Mouse (Mus musculus) kidney, postnatal 14 days (tissue): ENCODE results near the gene Gm45837.
A peak's percentile ranks its signal among the peaks of the same experiment; 100 is the strongest.

Experiments used
- DNase-seq: peaks from one replicate; pipeline ENCODE4 v3.0.0; 2022; ENCODE audit warnings: mixed read lengths

The Gm45837 gene

DNA sequence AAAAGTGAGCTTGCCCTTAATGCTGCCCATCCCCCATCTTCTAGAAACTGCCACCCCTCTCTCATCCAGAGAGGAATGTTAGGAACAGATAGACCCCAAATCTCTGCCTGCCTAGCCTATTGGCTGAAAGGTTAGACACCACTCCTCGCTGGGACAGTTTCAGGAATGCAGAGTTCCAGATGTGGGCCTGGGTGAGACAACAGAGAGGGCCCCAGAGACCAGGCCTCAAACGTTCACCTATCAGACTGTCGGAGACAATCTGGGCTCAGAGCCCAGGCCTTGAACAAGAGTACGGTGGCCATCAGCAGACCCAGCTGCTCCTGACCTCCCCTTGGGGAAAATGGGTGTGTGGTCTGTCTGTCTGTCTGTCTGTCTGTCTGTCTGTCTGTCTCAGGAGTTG lies 17.7 kb upstream of the Gm45837 start:
- no peak for DNase-seq

DNA sequence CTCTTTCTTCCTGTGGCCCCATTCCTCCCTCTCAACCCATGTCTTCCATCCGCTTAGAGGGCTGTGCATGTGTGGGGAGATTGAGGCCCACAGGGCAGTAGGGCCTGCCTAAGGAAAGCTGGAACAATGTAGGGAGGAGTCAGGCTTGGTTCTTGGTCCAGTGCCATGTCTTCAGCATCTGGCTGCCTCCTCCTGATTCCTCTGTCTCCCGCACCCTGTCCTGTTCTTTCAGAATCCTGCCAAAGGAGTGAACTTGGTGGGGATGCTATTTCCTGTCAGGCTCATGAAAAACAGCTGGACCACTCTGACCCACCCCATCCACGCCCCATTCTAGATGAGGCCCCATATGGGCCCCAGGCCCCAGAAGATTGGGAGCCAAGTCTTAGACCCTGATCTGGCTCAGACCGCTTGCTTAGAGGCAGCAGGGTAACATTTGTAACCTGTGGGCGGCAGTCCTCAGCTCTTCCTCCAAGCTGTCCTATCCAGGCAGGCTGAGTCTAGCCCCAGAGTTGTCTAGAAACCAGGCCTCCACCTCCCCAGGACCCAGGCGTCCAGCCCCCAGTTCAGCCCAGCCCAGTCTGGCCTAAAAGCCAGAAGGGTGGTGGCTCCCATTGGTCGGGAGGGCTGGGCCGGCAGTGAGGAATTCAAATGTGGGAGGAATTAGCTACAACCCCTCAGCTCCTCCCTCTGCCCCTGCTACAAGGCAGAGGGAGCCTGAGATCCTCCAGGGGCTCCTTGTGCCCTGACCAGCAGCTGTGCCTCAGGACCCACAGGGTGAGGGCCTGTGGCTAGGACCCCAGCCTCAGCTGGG lies 16.8 kb upstream of the Gm45837 start:
- DNase-seq: peak; percentile 78

DNA sequence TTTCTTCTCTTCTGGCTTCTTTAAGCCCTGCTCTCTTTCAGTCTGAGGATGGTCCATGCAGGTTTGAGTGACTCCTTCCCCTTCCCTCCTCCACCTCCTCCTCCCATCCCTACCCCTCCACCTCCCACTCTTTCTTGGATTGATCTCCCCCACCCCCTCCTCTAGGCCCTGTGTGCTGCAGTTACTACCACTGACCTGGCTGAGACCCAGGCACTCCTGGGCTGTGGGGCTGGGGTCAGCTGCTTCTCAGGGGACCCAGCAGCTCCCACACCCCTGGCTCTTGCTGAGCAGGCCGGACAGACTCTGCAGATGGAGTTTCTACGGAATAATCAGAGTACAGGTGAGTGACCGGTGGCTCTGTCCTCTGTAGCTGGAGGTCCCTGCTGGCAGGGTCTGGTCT lies 16.1 kb upstream of the Gm45837 start:
- DNase-seq: no peak

DNA sequence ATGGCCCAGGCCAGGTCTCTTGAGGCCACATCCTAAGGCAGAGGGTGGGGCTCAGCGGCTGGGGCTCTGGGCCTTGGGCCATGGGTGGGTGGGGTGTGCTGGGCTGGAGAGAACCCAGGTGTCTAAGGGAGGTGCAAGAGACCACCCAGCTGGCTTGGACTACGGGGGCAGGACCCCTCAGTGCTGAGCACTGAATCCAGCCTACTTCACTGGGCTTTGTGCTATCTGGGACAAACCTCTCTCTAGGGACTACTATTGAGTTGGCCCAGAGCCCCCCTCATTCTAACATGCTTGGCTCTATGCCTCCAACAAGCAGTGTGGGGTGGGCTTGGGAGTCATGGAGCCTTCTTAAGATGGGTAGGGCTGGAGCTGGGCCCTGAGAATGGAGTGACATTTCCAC lies 15.2 kb upstream of the Gm45837 start:
- peak; percentile 52 for DNase-seq

DNA sequence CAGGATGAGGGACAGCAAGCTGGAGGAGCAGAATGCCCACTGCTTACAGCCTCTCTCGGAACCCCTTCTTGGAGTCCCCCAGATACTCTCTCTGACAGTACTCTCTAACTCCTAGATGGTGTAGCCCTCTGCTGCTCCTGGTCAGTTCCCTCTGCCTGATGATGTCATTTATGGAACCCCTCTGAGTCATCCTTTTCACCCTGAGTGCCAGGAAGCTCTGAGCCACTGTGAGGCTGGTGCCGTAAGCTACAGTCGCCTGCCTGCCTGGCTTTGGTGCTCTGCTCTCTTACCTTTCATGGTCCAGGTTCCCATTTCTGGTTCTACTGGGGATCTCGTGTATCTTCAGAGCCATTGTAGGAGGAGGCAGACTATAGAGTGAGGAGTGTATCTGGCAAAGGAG lies 13.5 kb upstream of the Gm45837 start:
- no peak for DNase-seq

DNA sequence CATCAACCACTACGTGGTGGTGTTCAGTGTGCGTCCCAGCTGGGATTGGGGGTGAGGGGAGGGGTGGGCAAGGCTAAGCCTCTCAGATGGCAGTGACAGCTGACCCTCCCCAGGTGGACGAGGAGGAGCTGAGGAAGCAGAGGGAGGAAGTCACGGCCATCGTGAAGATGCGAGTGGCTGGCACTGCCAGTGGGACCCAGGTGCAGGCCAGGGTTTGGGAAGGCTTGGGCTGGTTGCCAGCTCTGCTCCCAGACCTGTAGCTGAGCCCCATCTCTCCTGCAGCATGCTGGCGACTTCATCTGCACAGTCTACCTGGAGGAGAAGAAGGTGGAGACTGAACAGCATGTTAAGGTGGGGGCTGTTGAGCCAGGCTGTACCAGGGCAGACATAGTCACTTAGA lies 9.2 kb upstream of the Gm45837 start:
- no peak for DNase-seq

DNA sequence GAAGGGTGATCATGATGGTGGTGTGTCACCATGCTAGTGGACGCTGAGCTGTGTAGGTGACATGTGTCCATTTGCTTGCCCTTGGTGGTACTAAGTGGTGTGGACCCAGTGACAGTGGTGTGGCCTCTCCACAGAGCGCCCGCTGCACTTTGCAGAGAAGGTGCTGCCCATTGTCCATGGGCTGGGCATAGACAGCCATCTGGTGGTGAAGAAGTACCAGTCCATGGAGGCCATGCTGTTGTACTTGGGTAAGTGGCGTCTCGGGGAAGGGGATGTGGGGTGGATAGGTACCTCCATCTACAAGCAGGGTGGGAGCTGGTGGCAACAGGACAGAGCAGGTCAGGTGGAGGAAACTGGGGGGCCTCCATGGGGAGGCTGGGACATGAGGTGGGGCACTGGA lies 6.9 kb upstream of the Gm45837 start:
- no peak for DNase-seq

DNA sequence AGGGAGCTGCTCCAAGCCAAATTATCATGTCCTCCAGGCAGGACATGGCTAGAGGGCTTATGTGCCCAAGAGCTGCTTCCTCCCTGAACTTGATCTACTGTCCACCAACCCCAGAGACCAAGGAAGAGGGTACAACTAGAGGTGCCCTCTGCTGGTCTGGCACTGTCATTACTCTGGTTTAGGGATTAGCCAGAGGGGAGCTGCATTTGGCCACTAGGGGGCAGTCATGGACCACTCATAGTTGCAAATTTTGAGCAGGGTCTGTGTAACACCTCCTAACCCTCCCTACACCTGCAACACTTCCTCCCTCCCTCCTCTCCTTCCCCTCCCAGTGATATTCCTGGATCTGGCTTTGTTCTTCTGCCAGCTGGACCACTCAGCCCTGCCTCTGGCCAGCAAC lies 2.1 kb downstream of the Gm45837 start:
- DNase-seq: peak; percentile 83

DNA sequence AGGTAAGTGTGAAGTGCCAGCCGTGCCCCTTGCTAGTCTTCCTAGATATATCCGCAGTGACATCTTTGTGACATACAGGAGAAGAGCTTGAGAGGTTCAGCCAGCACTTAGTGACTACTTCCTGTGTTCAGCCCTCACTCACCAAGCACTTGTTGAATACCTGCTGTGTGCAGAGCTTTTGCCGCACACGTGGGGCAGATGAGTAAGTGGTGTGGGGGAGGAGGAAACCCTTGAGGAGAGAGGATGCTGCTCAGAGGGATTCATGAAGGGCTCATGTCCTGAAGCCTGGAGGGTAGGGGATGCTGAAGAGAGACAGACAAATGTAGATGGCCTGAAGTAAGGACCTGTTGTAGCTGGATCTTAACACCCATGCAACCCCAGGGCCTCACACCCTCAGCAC lies 3.5 kb downstream of the Gm45837 start:
- no peak for DNase-seq

DNA sequence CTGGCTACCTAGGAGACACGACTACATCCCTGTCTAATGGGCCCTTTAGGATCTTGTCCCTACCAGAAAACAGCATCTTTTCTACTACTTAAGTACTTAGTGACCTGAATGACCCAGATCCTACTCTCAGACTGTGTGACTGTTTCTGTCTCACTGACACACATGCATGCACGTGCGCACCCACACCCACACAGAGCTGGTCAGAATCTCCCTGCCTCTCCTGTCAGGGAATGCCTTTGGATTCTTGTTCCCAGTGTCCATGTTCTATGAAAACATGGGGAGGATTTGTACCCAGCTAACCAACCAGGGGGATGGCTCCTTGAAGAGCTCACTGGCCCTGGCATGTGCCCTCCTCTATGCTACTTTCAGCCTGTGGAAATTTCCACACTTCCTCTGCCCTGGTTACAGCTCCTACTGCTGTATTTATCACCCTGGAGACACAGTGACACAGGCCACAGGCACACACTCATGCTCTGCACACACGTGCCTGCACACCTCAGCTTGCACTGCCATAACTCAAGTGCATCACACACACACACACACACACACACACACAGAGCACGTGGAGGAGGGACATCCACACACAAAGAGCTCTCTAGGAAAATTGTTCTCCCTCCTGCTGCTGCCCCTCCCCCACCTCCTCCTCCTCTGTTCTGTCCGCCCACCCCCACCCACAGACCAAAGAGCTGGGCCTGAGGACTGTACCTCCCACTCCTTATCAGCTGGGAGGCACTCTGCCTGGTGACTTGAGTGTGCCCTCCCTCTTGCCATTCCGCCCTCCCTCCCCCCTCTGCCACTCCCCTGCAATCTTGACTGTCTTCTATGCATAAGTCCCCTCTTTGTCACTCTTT lies 4.2 kb downstream of the Gm45837 start:
- DNase-seq: no peak

DNA sequence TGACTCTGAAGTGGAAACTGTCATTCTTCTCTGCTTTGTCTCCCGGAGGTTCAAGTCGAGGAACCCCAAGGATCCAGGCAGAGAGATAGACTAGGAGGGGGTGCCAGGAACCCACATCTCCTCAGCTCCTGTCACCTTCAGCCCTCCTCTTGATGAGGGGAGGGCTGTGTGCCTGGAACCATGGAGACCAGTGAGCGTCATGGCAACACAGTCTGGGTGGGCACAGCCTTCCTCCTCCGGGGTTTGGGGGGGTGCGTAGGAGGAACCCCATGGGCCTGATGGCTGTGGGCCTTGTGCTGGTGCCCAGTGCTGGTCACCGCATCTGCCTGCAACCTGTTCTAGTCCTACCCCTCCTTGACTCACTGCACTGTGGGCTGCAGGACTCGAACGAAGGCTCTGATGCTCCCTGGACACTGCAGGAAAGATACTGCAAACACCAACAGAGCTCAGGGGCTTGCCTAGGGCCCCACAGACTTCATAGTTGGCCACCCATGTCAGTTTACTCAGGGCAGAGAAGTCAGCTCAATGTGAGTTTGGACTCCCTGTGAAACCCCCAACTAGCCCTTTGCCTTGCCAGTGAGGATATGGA lies 4.9 kb downstream of the Gm45837 start:
- no peak for DNase-seq

DNA sequence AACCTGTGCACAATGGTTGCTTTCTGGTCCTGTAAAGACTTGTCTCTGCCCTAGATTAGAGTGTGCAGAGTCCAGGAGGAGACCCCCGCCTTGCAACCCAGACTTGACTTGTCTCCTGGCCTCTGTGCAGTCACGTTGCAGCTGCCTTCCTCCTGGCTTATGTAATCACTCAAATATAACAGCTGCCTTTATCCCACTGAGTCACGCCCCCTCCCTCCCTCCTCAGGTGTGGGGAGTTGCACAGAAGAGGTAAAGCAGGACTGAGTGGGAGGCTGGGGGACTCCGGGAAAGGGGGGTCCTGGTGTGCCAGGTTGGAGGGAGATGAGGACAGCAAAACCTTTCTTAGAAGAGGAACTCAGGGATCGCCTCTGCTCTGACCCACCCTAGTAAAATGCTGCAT lies 5.7 kb downstream of the Gm45837 start:
- no peak for DNase-seq

DNA sequence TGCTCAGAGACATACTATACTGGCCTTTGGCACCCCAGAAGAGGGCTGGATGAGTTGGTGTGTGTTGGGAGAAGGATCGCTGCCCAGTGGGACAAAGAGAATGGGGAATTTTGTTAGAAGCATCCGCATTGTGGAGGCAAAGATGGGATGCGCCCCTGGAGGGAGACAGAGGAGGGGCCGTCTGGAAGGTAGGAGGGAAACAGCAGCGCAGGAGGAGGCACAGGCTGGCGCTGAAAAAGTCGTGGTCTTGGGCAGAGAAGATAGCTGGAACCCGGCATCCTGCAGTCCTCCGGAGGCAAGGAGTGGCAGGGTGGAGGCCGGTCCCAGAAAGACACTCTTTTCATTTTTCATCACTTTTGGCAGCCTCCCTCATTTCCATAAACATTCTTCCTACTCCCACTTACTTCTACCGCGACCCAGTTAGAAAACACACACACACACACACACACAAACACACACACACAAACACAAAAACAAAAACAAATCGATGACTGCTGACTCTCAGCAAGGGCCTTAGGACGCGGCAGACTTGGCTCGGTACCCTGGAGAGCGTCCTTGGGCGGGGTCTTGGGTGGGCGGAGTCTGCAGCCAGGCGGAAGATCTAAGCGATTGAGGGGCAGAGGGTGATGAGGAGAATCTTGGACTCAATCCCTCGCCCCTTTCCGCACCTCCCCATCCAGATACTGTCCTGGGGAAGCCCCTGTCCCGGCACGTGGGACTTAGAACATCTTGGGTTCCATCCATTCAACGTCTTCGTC lies 8.5 kb downstream of the Gm45837 start:
- no peak for DNase-seq

DNA sequence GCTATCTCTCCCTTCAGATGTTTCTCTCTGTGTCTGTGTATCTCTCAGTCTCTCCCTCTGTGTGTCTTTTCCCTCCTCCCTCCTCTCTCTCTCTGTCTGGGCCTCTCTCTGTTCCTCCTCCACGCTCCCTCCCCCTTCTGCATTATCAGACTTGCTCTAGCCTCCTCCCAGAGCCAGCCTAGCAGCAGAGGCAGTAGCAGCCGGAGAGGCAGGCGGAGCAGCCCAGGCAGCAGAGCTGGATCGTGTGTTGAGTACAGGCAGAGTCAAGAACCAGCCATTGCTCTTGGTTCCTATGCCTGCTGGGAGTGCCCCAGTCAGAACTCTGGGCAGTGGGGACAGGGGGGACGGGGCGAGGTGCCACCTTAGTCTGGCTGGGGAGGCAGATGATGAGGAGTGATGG lies 10.8 kb downstream of the Gm45837 start, which contains the start of gene Pde2a:
Pde2a (plus strand) TSS at position 163 of the 400 bp plus-strand sequence.
- no peak for DNase-seq

DNA sequence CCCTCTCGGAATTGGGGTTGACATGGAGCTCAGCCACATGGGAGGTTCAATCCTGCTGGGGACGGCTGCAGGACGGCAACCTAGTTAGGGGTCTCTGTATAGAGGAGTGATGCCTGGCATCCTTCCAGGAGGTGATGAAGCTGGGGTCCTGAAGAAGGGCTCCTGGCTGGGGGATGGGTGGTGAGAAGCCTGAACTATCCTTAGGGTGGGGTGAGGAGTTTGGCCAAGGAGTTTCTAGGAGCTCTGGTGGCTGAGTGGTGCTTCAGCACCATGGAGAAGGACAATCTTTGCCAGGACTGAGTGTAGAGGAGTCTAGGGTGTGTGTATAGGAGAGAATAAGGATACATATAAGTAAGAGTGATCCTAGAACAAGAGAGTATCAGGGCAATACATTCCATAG lies 11.4 kb downstream of the Gm45837 start:
- DNase-seq: peak; percentile 20

DNA sequence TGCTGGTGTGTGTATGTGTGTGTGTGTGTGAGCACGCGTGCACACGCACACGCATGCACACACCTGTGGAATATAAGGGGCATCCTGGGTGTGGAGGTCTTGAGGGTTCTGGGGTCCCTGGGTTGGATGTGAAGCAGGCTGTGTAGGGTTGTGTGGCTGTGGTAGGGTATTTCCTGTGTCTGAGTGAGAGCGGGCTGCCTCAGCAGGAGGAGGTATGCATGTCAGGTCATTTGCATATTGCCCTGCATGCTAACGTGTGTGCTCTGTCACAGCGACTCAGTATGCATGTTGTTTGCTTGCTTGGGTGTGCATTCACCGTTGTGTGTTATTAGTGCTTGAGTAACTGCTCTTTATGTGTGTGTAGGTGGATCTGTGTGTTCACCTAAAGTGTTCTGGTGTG lies 12.0 kb downstream of the Gm45837 start:
- no peak for DNase-seq

DNA sequence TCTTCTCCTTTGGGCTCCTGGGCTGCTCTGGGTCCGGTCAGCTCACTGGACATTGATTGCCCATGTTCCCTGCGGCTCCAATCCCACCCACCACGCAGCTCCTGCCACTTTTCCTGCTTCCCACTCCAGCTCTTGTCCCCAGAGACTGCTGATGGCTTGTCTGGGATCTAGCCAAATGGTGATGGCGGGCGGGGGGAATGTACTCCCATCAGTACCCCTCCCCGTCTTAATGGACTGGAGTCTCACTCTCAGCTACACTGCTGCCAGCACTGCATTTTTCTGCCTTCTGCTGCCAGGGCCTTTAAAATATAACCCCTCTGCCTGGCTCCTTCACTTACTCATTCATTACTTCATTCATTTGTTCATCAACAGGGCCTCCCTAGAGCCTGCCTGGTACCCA lies 13.3 kb downstream of the Gm45837 start:
- no peak for DNase-seq

DNA sequence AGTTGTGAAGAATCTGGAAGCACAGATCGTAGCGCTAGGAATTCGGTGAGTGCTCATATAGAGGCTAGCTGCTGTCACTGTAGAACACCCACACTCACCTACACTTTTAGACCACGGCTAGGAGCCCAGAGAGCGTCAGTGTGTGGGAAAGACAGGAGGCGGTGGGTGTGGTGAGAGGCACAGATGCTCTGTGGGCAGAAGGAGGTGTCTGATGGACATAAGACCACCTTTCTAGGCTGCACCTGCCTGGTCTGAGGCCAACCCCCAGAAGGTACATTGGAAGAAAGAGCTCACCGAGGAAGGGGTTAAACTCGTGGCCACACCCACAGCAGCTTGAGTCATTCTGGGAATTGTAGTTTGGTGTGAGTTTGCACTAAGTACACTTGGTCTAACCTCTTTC lies 16.0 kb downstream of the Gm45837 start:
- DNase-seq: no peak

DNA sequence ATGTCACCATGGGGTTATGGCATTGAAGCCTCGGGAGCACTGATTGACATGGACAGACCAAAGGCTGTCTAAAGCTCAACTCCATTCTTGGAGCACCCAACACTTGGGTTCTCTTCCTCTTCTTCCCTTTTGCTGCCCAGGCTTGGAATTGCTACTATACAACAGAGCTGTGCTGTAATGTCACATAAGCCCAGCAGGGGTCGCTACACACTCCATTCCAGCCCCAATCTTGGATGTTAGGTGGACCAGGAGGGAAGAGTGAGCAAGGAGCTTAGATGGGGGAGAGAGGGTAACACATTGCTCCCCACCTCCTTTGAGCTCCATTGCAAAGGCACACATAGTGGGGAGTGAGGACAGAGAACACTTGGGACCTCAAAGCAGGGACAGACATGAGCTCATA lies 17.1 kb downstream of the Gm45837 start:
- no peak for DNase-seq

DNA sequence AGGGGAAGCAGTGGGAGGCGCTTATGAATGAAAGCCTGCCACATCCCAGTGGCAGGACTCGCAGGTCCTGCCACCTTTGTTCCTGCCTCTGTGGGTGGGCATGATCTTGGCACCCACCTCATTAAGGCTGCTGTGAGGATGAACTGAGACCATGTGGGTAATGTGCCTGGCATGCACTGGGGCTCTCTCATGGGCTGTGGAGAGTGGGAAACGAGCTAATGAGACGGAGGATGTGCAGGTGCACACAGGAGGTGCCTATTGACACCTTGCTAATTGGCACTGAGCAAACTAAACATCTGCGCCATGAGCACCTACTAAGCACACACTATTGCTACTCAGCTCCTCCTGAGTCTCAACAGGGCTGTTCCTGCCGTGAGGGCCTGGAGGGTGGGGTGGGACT lies 24.4 kb downstream of the Gm45837 start:
- no peak for DNase-seq

DNA sequence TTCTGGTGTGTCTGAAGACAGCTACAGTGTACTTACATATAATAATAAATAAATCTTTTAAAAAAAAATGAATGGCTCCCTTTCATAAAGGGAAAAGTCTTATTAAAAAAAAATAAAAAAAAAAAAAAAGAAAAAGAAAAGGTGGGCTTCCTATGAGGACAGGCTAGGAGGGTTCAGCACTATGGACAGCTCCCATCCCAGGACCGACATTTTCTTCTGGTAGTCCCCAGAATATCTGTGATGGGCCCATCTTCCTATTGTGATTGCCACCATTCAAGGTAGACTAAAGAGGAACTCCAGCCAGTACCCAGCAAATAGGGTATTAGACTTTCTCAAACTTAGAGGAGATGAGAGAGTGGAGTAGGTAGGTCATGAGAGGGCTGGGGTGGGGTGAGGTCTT lies 27.2 kb downstream of the Gm45837 start:
- no peak for DNase-seq

DNA sequence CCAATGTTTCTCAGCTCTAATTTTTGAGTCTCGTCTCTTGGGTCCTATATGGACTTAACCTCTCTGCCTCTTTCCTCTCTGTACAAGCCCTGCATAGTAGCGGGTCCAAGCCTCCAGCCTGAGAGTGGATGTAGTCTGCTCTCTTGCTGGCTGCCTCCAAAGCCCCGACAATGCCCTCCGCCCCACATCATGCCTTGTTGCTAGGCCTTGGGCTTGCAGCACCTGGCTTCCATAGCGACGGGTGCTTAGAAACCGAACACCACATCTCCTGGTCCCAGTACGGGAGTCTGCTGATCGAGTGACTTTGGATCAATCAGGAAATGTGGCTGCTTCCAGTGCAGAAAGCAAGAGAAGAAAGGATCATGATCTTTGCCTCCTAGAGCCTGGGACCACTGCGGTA lies 32.4 kb downstream of the Gm45837 start:
- no peak for DNase-seq

DNA sequence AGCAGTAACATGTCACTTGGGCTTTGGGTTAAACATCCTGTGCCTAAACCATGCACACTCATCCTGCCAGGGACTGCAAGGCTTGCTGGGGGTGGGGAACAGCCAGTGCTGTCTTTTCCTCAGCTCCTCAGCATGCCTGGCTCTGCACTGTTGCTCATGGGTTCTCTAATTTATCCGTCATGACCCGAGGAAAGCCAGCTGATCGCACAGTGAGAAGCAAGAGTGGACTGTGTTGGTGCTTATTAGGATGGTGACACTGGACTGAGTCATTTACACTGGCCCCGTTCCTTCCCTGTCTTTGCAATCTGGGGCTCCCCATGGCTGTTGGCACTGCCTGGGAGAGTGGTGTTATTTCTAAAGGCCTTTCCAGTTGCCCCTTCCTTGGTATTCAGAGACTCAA lies 33.5 kb downstream of the Gm45837 start:
- DNase-seq: no peak
